Mouse (Mus musculus): ENCODE results near the gene Adgrl3. TPM values are rescaled to one million over a fixed set of nuclear protein-coding genes. Genes with fewer than 3 reads are reported as not detected.

The Adgrl3 gene
- total and polyA plus RNA-seq, 2 experiments from 2014 or later = 1.7 to 7.3 TPM

DNA sequence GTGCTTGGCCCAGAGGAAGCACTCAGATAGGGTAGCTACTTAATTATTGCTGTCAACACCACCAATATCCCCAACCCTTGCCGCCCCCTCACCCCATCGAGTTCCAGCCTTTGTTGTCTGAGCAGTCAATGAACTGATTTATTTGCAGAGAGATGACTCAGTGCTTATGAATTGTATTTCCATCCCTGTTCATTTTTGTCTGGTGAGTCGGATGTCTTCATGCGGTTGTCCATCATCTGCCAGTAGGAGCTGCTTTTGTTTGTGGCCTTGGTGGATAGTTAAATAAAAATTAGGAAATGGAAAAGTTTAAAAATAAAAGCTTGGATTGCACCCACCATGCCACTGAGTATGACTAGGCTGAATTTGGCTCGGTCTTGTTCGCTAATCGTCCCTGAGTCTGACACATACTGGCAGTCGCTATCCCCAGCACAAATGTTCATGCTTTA is 344.3 kb downstream of the Adgrl3 start:
- Histone ChIP-seq H3K27me3 (ENCODE audit: control insufficient read depth, insufficient read depth, low read length) (no peaks in the 10 kb centered on the region), H3K4me1 (ENCODE audit: control insufficient read depth, insufficient read depth) (no peaks in the 10 kb centered on the region), H3K4me3 (ENCODE audit: low read depth, low read length) (no peak overlapping the region), H3K9me3 (replicated peaks; ENCODE audit: control insufficient read depth, low read length) (no peaks in the 10 kb centered on the region), H3K27ac (ENCODE audit: low read depth) (no peak overlapping the region), H3K9ac (replicated peaks; ENCODE audit: low read depth, low read length) (no peak overlapping the region), H3K4me2 (ENCODE audit: low read depth, low read length) (no peak overlapping the region), H3K36me3 (replicated peaks; ENCODE audit: control insufficient read depth, insufficient read depth, low read length) (no peaks in the 10 kb centered on the region)
- no peak for ATAC-seq (ENCODE audit: insufficient read depth, low read depth)
- DNase-seq (ENCODE audit: low spot score) = no peak
- WGBS = 56% methylated on average over 8 of the region's 8 CpGs
- TF ChIP-seq EP300 (IDR thresholded peaks at IDR 0.05; ENCODE audit: low read depth) = no peak
- TF ChIP-seq CTCF (IDR thresholded peaks at IDR 0.05; ENCODE audit: low read depth) = no peak

DNA sequence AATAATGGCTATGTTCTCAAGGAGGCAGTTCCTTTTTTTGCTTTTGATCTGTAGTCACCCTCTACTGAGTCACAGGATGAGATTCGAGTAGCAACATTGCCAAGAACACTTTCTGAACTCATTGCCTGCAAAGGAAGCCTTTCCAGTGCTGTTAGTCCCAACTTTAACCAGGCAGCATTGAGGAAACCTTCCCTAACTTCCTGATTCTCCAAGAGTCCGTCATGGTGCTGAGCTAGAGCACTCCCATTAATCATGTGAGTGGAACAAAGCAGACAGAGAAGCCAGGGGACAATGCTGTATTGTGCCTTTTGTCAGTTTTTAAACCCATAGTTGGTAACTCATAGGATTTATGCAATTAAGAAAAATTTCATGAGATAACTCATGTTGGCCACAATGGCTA is 345.3 kb downstream of the Adgrl3 start:
- 75% methylated on average over 2 of the region's 2 CpGs for WGBS

GRCm38 (mm10) chr5:81370126-81370850 is 350.4 kb downstream of the Adgrl3 start:
- no peak for DNase-seq (ENCODE audit: low spot score)
- H3K27ac ChIP-seq (ENCODE audit: low read depth) = no peak overlapping the region
- no peaks in the 10 kb centered on the region for H3K36me3 ChIP-seq (replicated peaks; ENCODE audit: control insufficient read depth, insufficient read depth, low read length)
- no peak for ATAC-seq (ENCODE audit: insufficient read depth, low read depth)
- TF ChIP-seq CTCF (IDR thresholded peaks at IDR 0.05; ENCODE audit: low read depth) (no peak), EP300 (IDR thresholded peaks at IDR 0.05; ENCODE audit: low read depth) (no peak)
- no peak overlapping the region for H3K4me3 ChIP-seq (ENCODE audit: low read depth, low read length)
- H3K9ac ChIP-seq (replicated peaks; ENCODE audit: low read depth, low read length) = no peak overlapping the region
- H3K9me3 ChIP-seq (replicated peaks; ENCODE audit: control insufficient read depth, low read length) = no peaks in the 10 kb centered on the region
- H3K4me1 ChIP-seq (ENCODE audit: control insufficient read depth, insufficient read depth) = no peaks in the 10 kb centered on the region
- WGBS = 82% methylated on average over 10 of the region's 10 CpGs
- H3K27me3 ChIP-seq (ENCODE audit: control insufficient read depth, insufficient read depth, low read length) = no peaks in the 10 kb centered on the region
- no peak overlapping the region for H3K4me2 ChIP-seq (ENCODE audit: low read depth, low read length)

More for the DNA sequence above, 345.3 kb downstream of the Adgrl3 start:
- Histone ChIP-seq H3K4me2 (ENCODE audit: low read depth, low read length) (no peak overlapping the region), H3K4me3 (ENCODE audit: low read depth, low read length) (no peak overlapping the region), H3K36me3 (replicated peaks; ENCODE audit: control insufficient read depth, insufficient read depth, low read length) (no peaks in the 10 kb centered on the region), H3K4me1 (ENCODE audit: control insufficient read depth, insufficient read depth) (no peaks in the 10 kb centered on the region), H3K9me3 (replicated peaks; ENCODE audit: control insufficient read depth, low read length) (no peaks in the 10 kb centered on the region), H3K27ac (ENCODE audit: low read depth) (no peak overlapping the region), H3K27me3 (ENCODE audit: control insufficient read depth, insufficient read depth, low read length) (no peaks in the 10 kb centered on the region), H3K9ac (replicated peaks; ENCODE audit: low read depth, low read length) (no peak overlapping the region)
- no peak for DNase-seq (ENCODE audit: low spot score)
- TF ChIP-seq EP300 (IDR thresholded peaks at IDR 0.05; ENCODE audit: low read depth) = no peak
- no peak for TF ChIP-seq CTCF (IDR thresholded peaks at IDR 0.05; ENCODE audit: low read depth)
- no peak for ATAC-seq (ENCODE audit: insufficient read depth, low read depth)

DNA sequence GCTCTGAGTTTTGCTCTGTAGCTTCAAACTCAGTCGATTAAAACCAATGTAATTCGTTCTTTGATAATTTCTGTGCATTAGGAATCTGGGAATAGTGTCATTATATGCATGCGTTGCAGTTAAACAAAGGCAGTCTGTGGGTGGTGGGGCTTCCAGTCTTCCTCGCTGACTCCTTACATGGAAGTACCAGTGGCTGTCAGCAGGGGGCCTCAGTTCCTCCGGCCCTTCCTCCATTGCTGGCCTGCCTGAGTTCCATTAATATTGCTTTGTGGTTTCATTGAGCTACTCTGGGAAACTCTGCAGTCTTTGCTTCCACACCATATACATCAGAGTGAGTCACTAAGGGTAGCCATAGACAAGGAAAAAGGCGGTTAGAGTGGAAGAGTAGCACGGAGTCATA is 356.1 kb downstream of the Adgrl3 start:
- no peak overlapping the region for H3K27ac ChIP-seq (ENCODE audit: low read depth)
- WGBS = 87% methylated on average over 7 of the region's 7 CpGs
- ATAC-seq (ENCODE audit: insufficient read depth, low read depth) = no peak
- no peaks in the 10 kb centered on the region for H3K36me3 ChIP-seq (replicated peaks; ENCODE audit: control insufficient read depth, insufficient read depth, low read length)
- no peaks in the 10 kb centered on the region for H3K4me1 ChIP-seq (ENCODE audit: control insufficient read depth, insufficient read depth)
- H3K4me2 ChIP-seq (ENCODE audit: low read depth, low read length) = no peak overlapping the region
- H3K4me3 ChIP-seq (ENCODE audit: low read depth, low read length) = no peak overlapping the region
- no peaks in the 10 kb centered on the region for H3K9me3 ChIP-seq (replicated peaks; ENCODE audit: control insufficient read depth, low read length)
- no peak for TF ChIP-seq EP300 (IDR thresholded peaks at IDR 0.05; ENCODE audit: low read depth)
- no peak for TF ChIP-seq CTCF (IDR thresholded peaks at IDR 0.05; ENCODE audit: low read depth)
- no peak for DNase-seq (ENCODE audit: low spot score)
- no peak overlapping the region for H3K9ac ChIP-seq (replicated peaks; ENCODE audit: low read depth, low read length)
- no peaks in the 10 kb centered on the region for H3K27me3 ChIP-seq (ENCODE audit: control insufficient read depth, insufficient read depth, low read length)

- WGBS = 55% methylated on average over 1 of the region's 1 CpGs
- Histone ChIP-seq H3K4me1 (ENCODE audit: control insufficient read depth, insufficient read depth) (no peaks in the 10 kb centered on the region), H3K36me3 (replicated peaks; ENCODE audit: control insufficient read depth, insufficient read depth, low read length) (no peaks in the 10 kb centered on the region), H3K9me3 (replicated peaks; ENCODE audit: control insufficient read depth, low read length) (no peaks in the 10 kb centered on the region), H3K9ac (replicated peaks; ENCODE audit: low read depth, low read length) (no peak overlapping the region), H3K4me3 (ENCODE audit: low read depth, low read length) (no peak overlapping the region), H3K27me3 (ENCODE audit: control insufficient read depth, insufficient read depth, low read length) (no peaks in the 10 kb centered on the region), H3K27ac (ENCODE audit: low read depth) (no peak overlapping the region), H3K4me2 (ENCODE audit: low read depth, low read length) (no peak overlapping the region)
- no peak for ATAC-seq (ENCODE audit: insufficient read depth, low read depth)
- TF ChIP-seq EP300 (IDR thresholded peaks at IDR 0.05; ENCODE audit: low read depth) (no peak), CTCF (IDR thresholded peaks at IDR 0.05; ENCODE audit: low read depth) (no peak)
- DNase-seq (ENCODE audit: low spot score) = no peak
Observed at GRCm38 (mm10) chr5:81405582-81406143, 385.7 kb downstream of the Adgrl3 start.

Data from heart, postnatal 0 days (tissue).